Mouse (Mus musculus): ENCODE results near the gene Nhlrc2.
A peak's percentile ranks its signal among the peaks of the same experiment; 100 is the strongest.
"Not testable (repeated sequence)": the region's sequence is repeated elsewhere in the genome, so short reads cannot be mapped to it uniquely, and the experiment has no call there.

Gene Nhlrc2

DNA sequence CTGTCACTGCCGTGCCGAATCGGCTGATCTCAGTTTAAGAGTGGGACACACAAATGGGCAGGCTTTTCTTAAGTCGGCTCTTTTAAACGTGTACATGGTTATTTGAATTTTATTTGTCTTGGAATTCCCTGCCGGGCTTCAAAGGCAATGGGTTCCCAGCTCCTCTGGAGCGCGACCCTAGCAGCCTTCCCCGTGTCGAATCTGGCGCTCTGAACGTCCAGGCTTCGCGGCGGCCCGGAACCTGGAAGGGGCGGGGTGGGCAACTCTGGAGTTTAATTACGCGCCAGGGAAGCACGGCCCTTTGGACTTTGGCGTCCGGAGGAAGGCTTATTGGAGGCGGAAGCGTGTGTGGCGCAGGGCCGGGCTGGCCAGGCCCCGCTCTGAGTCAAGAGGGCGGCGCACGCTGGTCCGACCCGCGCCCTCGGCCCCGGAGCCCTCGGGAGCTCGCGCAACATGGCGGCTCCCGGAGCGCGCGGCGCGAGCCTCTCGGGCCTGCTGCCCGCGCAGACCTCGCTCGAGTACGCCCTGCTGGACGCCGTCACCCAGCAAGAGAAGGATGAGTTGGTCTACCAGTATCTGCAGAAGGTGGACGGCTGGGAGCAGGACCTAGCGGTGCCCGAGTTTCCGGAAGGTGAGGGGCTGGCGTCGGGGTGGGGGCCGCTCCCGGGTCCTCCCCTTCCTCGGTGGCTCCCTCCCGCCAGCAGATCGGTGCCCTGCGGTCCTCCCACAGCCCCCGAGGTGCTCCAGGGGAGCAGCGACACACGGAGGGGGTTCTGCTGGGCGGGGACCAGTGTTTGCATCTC, at the start of gene Nhlrc2:
Gene Nhlrc2 (plus strand): TSS at position 32 of the 803 bp plus-strand sequence.
- peak; percentile 73 for DNase-seq (ENCODE audit: low read depth, low spot score)

DNA sequence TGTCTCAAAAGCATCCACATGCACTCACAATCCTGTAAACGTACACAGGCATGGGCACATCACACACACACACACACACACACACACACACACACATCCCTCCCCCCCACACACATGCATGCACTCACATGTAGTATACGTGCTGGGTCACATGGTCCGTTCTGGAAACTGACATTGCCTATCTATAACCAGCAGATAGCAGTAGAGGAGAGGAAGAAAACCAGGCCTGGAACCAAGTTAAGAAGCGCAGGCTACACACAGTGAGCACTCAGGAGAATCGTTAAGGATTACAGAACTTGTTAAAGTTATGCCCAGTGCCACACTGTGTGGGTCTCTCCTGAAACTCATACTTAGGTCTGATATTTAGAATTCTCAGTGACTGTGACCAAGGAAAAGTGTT, 45.0 kb upstream of the Nhlrc2 start:
- not testable (repeated sequence) for DNase-seq (ENCODE audit: low read depth, low spot score)

DNA sequence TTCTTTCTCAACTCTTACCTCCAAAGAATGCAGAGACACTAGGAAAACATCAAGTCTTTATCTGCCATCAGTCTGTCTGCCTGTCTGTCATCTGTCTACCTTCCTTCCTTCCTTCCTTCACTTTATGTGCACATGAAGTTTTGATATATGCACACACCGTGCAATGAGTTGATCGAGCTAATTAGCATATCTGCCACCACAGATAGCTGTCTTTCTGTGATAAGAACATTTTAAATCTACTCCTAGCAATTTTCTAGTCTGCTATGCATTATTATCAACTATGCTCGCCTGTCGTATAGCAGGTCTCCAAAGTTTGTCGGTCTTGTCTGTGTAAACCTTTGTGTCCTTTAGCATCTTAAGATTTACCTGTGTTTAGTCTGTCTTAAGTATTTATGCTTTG, 44.5 kb upstream of the Nhlrc2 start:
- DNase-seq (ENCODE audit: low read depth, low spot score), result not testable (repeated sequence)

DNA sequence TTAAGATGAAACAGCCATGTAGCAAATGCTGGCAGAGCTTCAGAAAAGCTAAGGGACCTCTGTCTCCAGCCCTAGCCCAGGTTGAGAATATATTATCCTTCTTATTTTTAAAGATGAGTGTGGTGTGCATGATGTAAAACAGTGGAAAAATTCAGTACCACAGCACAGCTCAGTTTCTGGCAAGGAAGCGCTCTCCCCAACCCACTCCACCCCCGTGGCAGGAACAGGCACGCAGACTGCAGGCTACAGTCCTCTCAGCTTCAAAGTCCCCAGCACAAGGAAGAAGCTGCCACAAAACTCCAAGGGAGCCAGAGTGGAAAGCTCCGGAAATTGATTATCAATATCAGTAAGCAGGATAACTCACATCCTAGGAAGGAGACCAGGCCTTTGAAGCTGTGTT, 36.9 kb upstream of the Nhlrc2 start:
- not testable (repeated sequence) for DNase-seq (ENCODE audit: low read depth, low spot score)

DNA sequence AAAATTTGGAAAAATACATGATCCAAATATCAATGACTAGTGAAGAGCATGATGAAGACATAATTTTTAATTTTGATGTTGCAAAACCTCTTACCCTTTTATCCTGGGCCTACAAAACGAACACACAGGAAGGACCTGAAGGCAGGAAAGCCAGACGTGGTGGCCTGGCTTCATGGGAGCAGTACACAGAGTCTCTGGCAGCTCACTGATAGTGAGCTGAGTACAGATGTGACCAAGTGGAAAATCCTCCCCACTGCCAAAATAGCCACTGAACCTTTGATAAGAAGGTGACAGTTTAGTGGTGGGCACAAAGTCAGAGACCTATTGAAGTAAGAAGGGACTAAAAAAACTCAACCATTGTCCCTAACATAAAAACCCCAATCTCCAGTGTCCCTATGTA, 34.5 kb upstream of the Nhlrc2 start:
- DNase-seq (ENCODE audit: low read depth, low spot score), result not testable (repeated sequence)

DNA sequence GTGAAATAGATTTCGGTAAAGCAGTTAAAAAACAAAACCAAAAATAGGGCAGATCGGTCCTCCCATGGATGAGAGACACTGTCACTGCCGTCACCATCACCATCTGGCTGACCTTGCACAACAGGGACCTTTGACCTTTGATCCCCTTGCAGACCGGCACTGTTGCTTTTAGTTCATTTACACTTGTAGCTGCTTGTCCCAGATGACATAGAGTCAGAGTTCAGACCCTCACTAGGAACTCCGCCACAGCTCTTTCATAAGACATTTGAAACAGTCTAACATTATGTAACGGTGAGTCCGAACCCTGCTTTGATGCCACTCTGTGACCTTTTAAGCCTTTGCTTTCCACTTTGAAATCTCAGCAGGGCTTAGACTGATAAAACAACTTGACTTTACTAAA, 28.7 kb upstream of the Nhlrc2 start:
- DNase-seq (ENCODE audit: low read depth, low spot score), result not testable (repeated sequence)

DNA sequence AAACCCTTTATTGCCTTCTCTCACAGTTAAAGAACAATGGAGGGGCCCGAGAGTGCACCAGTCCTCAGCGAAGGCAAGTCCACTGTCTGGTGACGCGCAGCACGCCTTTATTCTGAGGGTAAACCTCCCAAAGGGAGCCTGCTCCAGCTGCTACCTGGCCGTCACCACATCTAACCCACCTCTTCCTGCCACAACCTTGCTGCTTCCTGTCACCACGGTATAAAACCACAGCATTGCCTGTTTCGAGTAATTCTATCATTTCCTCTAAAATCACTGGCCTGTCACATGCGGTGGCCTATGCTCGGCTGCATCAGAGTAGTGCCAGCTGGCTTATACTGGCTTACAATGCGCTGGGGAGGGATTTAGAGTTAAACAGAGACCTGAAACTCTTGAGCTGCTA, 17.5 kb upstream of the Nhlrc2 start:
- DNase-seq (ENCODE audit: low read depth, low spot score), result not testable (repeated sequence)

DNA sequence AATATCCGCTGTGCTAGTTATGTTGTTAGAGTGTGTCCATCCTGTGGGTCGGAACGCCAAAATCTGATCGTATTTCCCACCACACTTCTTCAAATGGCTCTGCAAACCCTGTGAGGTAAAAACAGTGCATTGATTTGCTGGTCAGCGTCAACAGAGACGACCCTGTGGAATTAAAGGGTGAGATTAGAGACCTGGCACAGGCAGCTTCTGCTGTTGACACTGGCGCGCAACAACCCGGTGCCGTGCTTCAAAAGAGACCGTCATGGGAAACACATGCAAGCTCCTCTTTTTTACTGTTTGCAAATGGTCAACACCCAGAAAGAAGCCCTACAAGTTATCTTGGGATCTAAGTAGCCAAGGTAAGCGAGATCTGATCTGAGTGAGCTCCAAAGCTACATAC, 16.8 kb upstream of the Nhlrc2 start:
- DNase-seq (ENCODE audit: low read depth, low spot score), result no peak

DNA sequence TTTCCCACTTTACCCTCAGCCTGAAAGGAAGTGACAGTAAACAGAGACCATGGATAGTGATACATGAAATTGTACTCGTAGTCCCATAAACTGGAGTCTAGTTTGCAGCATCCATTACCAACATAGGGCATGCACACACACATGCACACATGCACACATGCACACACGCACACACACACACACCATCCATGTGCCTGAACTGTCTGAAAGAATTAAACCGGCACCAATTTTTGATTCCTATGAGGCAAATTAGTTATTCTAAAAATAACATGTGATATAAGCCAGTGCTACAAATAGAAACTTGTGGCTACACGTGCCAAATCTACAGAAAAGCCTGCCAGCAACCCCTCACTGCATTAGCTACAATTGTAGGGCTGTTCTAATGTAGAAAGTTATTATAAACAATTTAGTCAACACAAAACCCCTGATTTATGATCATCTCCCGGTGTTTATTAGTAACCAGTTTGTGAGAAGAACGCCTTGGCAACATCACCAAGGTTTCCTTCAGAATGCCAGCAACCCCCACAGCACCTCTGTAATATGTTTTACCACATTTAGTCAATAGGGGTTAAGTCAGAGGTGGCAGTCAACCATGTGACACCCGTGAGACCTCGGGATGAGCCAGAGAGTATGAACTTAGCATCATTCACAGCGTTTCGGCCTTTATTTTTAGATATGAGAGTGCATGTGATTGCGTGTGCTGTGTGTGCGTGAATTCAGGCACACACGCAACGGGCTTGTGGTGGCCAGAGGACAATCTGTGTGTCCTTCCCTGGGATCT, 14.6 kb upstream of the Nhlrc2 start:
- no peak for DNase-seq (ENCODE audit: low read depth, low spot score)

DNA sequence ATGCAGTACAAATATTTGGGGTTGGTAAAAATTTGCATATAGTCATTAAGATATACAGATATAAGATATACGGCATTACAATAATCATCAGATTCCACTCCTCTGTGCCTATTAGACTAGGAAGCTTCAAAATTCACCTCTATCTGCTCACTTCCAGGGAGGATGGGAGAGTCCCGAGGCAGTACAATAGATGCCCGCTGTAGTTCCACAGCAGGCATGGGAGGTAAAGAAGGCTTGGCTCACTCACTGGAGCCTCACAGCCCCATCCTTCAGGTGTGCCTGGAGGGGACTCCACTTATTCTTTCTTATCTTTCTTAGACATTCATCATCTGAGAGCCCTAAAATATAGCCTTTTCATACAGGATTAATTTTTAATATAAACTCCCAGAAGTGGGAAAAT, 13.7 kb upstream of the Nhlrc2 start:
- DNase-seq (ENCODE audit: low read depth, low spot score), result no peak

DNA sequence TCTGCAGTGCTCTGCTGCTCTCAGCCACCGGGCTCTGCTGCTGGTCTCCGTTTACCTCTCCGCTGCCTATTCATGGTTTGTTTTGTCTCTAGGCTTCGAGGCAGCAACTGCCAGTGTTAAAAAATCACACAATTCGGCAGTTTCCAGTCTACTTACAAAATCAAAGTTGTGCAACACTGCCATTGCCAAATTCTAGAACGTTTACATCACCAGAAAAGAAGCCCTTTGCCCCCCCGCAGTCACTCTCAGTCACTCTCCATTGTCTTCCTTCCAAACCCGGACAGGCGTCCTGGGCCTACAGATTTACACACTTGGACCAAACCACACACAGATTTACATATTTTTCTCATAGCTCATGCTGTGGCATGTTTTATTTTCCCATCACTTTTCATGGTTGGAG, 13.0 kb upstream of the Nhlrc2 start:
- DNase-seq (ENCODE audit: low read depth, low spot score), result no peak

DNA sequence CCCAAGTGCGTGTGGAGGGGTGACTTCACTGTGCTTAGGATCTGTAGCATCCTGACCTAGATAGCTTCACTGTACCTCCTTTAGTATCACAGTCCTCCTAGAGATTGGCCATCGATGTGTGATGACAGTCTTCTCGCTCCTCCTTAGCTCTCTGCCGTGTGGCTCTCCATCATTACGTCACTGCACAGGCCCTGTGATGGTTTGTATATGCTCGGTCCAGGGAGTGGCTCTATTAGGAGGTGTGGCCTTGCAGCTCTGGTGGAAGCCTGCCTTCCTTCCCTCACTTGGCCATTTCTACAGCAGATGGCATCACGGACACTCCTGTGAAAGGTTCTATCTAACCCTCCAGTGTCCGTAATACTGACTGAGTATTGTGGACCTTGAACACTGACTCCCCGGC, 12.3 kb upstream of the Nhlrc2 start:
- DNase-seq (ENCODE audit: low read depth, low spot score), result no peak

DNA sequence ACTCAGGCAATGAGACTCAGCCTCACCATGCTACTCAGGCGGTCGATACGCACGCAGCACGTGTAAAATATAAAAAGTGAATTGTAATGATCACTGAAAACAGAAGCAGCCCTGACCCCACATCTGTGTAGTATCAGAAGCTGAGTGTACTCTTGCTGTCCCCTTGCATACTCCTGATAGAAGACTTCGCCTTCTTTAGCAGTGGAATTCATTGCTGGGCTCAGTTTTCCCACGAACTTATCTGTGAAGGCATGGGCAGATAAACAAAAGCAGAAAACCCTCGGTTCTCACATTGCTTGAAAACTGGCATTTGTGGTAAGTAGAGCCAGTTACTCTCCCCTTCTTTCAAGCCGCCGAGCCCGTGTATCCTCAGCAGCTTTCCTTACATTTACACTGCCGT, 4.7 kb upstream of the Nhlrc2 start:
- DNase-seq (ENCODE audit: low read depth, low spot score), result no peak

DNA sequence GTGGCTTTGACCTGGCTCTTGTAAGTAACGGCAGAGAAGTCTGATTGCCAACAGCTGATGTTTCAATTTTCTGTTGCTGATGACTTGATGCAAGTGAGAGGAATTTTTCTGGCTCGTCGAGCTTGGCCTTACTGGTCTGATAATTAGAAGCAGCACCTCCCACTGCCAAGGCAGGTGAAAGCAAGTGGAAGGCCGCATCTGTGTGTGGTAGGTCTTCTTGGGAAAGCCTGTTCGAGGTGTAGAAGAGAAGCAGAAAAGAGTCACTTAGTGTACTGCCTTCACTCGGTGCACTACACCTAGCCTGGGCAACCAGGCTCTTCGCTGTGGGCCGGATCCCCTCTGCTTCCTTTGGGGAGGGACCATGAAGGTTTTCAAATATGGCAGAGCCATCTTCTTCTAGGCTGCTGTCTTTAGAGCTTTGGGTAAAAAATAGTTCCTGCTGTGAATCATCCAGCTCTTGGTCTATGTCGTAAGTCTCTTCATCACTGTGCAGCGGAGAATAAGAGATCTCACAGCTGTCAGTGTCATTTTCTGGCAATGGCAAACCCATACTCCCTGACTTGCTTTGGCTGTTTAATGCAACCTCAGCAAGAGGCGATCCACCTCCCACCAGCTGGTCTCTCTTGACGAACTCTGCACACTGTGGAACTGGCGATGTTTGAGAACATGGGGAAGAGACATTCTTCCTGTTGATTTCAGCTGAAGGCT, 3.2 kb upstream of the Nhlrc2 start:
- no peak for DNase-seq (ENCODE audit: low read depth, low spot score)

DNA sequence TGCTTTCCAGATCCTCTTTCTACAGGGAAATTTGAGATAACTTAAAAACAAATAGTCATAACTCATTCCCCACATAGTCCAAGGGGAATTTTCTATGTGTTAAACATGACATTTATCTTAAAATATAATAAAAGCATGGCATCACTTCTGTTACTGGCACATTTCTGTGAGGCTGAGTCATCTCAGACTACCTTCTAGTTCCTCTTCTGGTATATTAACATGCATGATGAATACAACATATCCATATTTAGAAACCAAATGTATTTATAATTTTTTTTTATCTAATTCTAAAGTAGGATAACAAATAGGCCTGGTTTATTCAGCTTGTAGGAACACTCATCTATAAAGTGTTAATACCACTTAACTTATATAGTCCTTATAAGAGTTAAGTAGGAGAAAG, 2.0 kb upstream of the Nhlrc2 start:
- DNase-seq (ENCODE audit: low read depth, low spot score), result no peak

DNA sequence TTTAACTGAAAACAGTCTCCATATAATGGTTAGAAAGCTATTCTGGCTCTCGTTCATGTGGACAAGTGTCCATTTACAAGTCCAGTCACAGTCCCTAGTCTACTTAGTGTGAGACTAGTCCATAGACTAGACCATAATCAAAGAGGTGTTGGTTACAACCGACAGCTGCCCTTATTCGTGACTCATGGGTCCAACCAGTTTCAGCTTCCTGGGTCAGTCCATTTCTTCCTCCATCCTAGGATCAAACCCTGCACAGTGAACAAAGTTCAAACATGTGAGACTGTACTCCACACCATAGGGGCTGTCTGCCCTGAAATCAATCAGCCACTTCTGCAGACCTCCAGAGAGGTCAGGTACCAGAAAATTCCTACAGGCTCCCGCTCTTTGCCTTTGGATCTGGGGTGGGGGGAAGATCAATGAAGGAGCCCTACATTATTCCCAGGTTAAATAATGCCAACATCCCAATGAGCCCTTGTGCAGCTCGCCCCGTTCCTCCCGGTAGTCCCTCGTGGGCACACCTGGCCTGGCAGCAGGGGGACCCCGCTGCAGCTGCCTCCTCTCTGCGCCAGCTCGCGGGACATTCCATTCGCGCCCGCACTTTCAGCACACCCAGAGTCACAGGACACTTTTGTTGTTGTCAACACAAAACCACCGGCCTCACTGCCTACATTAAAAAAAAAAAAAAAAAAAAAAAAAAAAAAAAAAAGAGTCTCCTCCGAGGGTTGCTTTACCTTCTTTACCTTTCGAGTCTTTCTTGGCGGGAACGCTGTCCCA, 418 bp upstream of the Nhlrc2 start, which contains the start of gene Dclre1a:
Gene Dclre1a (minus strand): TSS at position 767 of the 774 bp plus-strand sequence.
- DNase-seq (ENCODE audit: low read depth, low spot score), result no peak

DNA sequence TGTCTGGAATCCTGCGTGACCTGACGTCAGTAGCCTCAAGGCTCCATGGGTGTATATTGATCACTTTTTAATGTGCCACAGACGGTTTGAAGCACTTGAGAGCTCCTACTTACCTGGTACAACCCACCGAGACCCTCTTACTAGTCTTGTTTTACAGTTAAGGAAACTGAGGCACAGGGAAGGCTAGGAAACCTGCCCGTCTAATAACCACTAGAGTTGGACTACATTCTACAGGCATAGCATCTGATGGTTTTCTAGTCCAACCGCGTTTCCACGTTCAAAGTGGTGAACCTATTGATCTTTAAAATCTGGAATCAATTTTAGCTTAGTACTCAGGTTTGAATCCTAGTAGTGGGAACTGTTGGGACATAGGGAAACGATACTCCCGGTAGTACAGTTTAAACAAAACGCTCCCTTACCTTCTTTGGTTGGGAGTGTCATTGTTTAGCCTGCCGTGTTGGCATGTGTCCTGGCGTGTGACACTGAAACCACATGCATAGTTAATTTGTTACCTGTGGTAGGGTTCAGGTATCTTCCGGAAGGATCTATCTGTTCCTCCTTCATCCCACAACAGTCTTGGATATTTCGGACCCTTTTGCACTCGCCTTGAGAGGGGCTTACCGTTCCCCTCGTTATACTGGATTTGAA, 1.1 kb downstream of the Nhlrc2 start:
- no peak for DNase-seq (ENCODE audit: low read depth, low spot score)

DNA sequence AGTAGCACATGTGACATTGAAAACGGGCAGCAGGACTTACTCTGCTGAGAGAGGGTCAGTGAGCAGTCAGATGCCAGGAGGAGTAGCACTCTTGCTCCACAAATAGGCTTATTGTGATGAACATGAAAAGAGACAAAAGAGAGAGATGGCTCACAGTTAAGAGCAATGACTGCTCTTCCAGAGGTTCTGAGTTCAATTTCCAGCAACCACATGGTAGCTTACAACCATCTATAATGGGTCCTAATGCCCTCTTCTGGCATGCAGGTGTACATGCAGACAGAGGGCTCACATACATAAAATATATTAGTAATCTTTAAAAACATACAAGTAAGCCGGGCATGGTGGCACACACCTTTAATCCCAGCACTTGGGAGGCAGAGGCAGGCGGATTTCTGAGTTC, 5.1 kb downstream of the Nhlrc2 start:
- DNase-seq (ENCODE audit: low read depth, low spot score), result no peak

DNA sequence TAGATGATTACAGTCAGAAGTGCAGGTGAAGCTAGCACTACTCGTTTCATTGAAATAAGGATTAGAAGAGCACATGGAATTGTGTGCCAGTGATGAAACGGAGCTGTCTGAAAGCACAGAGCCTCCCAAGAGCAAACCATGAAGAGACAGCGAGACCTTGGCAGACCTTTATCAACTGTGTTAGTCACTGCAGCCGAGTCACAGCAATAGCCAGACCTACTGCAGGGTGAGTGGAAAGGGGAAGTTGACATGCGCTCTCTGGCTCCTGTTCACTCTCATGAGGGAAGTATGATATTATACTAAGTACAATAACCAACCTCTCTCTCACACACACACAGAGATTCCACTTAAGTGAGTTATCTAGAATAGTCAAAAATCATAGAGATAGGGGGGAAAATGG, 7.9 kb downstream of the Nhlrc2 start:
- no peak for DNase-seq (ENCODE audit: low read depth, low spot score)

DNA sequence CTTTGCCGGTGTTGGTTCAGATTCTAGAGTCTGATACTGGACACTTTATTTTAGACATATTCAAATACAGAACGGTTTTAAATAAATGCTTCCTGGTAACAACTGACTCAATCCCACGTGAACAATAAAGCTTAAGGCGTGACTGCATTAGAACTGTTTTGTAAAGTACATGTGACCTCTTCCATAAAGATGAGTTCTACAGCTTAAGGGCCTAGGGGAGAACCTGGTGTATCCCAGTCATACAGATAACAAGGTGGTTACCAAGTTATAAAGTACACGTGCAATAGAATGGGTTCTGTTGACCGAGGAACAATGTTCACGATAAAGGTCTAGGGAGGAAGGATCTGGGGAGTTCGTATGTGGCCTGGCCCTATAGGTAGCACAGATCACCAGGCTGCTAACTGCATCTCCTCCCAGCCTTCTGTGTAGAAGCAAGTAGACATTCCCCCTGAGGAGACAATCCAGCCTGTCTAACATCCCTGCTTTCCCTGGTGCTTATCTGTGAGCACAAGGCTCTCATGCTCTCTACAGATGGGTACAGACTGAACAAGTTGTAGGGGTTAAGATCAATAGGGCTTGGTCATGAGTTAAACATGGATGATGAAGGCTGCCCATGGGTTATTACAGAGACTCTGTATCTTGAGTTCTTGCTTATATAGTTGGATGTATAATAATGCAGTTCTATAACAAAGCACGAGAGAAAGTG, 14.5 kb downstream of the Nhlrc2 start:
- DNase-seq (ENCODE audit: low read depth, low spot score), result no peak
